Mouse (Mus musculus) neural tube, embryonic 11.5 days (tissue): Measurements from ENCODE around the gene Tent5b. TPM values are rescaled to one million over a fixed set of nuclear protein-coding genes. Genes with fewer than 3 reads are reported as not detected.
A peak's percentile ranks its signal among the peaks of the same experiment; 100 is the strongest.

Experiments
- ATAC-seq: fragments of 200-750 bp; cut with Nextera tagmentation; 2 replicates; pipeline ENCODE4 v1.8.0; 2017; ENCODE audit warnings: moderate number of reproducible peaks, mild to moderate bottlenecking, moderate TSS enrichment, moderate library complexity; ENCODE audit not compliant: insufficient read depth, low FRiP score, low TSS enrichment
- DNase-seq: peaks from one replicate; pipeline ENCODE4 v3.0.0-alpha.2; 2015; ENCODE audit warnings: low spot score
- H3K27ac ChIP-seq: fragments of 300-500 bp; sonication (generic); 2 replicates; pipeline ENCODE4 v1.5.1; 2014; ENCODE audit warnings: low read depth, mild to moderate bottlenecking, low read length
- H3K27me3 ChIP-seq: fragments of 300-500 bp; sonication (generic); 2 replicates; pipeline ENCODE4 v1.6.1; 2014; ENCODE audit warnings: mild to moderate bottlenecking, low read length, mixed read lengths; ENCODE audit not compliant: control insufficient read depth, insufficient read depth
- H3K36me3 ChIP-seq: fragments of 300-500 bp; sonication (generic); 2 replicates; pipeline ENCODE4 v1.6.1; 2014; ENCODE audit warnings: mild to moderate bottlenecking, low read length, moderate library complexity, mixed read lengths; ENCODE audit not compliant: control insufficient read depth, insufficient read depth
- H3K4me1 ChIP-seq: fragments of 300-500 bp; sonication (generic); 2 replicates; pipeline ENCODE4 v1.6.1; 2014; ENCODE audit warnings: low read length, mixed read lengths; ENCODE audit not compliant: control insufficient read depth, insufficient read depth
- H3K4me2 ChIP-seq: fragments of 300-500 bp; sonication (generic); 2 replicates; pipeline ENCODE4 v1.6.1; 2014; ENCODE audit warnings: low read depth, mild to moderate bottlenecking, moderate library complexity
- H3K4me3 ChIP-seq: fragments of 300-500 bp; sonication (generic); 2 replicates; pipeline ENCODE4 v1.5.1; 2014; ENCODE audit warnings: low read depth, low read length
- H3K9ac ChIP-seq: fragments of 300-500 bp; sonication (generic); 2 replicates; pipeline ENCODE4 v1.6.1; 2014; ENCODE audit warnings: mild to moderate bottlenecking, low read length
- H3K9me3 ChIP-seq: fragments of 300-500 bp; sonication (generic); 2 replicates; pipeline ENCODE4 v1.6.1; 2016; ENCODE audit warnings: low read length; ENCODE audit not compliant: control insufficient read depth
- WGBS: fragments of 180-500 bp; shearing (Covaris S2); extraction: QIAGEN DNeasy Blood & Tissue Kit; methylation state at CpG from one replicate; pipeline ENCODE4 v1.1.7; 2014; 5-methylcytosine and 5-hydroxymethylcytosine counted together
- polyA plus RNA-seq: library from polyadenylated mRNA; unstranded; fragments of >200 nt; fragmentation: Nextera tagmentation; extraction: Ambion mirVana; gene quantifications from 2 replicates; pipeline ENCODE4 v1.2.1, GENCODE M21; 2014

Tent5b gene
- polyA plus RNA-seq, 1 experiment from 2014 or later = 0.38 TPM

DNA sequence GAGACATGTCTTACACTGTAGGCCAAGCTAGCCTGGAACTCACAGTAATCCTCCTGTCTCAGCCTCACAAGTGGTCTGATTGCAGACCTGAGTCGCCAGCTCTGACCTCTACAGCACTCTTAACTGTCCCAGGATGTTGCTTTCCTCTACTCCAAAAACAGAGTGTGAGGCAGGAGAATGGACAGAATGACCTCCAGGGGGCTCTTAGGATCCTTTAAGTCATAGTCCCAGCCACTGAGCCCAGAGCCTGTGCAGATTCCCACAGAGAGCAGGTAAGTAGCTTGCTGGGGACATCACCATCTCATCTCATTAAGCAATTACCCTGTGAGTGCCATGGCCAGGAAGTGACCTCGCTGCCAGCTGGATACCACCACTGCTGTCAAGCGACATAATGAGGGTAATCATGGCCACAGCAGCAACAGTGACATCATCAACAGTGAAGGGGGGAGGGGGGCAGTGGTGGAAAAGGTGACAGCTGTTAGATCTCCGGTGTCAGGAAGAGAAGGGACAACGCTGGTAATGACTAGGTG, 19.1 kb upstream of the Tent5b start:
- no peak for ATAC-seq
- Histone ChIP-seq H3K9me3 (no peaks in the 10 kb centered on the region), H3K4me1 (no peaks in the 10 kb centered on the region), H3K4me2 (no peak overlapping the region), H3K27ac (no peak overlapping the region), H3K4me3 (no peak overlapping the region), H3K36me3 (no peaks in the 10 kb centered on the region), H3K9ac (no peak overlapping the region), H3K27me3 (no peaks in the 10 kb centered on the region)
- no peak for DNase-seq
- 34% methylated on average over 5 of the region's 5 CpGs for WGBS

DNA sequence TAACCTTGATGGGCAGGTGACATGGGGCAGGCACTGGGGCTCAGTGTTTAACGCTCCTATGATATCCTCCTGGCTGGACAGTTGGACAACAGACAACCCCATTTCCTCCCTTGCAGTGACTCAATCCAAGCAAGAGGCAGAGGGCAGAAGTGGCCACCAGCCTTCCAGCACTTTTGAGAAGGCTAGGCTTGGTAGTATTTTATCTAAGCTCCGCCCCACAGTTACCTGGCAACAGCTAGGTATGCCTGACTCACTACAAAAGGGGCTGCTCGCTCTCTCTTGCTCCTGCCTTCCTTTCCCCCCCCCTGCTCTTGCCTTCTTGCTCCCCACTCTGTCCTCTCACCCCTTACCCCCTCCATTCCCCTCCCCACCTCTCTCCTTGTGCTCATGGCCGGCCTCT, 18.6 kb upstream of the Tent5b start:
- H3K4me3 ChIP-seq = no peak overlapping the region

DNA sequence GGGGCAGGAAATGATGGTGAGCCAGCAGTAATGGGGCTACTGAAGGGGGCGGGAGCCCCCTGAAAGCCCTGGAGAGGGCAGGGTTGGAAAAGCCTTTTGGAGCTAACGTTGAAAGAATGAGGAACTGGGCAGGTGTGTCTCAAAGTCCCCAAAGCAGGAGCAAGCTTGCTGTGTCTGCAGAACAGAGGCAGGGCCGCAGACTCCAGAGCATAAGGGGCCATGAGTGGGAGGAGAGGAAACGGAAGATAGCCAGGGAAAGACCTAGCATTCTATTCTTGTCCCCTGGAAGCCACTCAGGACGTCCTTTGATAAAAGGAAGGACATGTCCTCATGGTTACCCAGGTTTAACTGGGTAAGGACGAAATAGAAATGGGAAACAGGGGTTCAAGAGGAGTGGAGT, 16.7 kb upstream of the Tent5b start:
- no peaks in the 10 kb centered on the region for H3K9me3 ChIP-seq
- H3K36me3 ChIP-seq = no peaks in the 10 kb centered on the region
- H3K4me2 ChIP-seq = no peak overlapping the region
- no peak overlapping the region for H3K9ac ChIP-seq
- 65% methylated on average over 6 of the region's 6 CpGs for WGBS
- no peak overlapping the region for H3K27ac ChIP-seq
- no peaks in the 10 kb centered on the region for H3K4me1 ChIP-seq
- H3K27me3 ChIP-seq = no peaks in the 10 kb centered on the region
- DNase-seq (no peak), ATAC-seq (no peak)
- H3K4me3 ChIP-seq = no peak overlapping the region

More for the DNA sequence above, 18.6 kb upstream of the Tent5b start:
- no peak for DNase-seq
- no peak overlapping the region for H3K9ac ChIP-seq
- H3K36me3 ChIP-seq = no peaks in the 10 kb centered on the region
- no peak overlapping the region for H3K27ac ChIP-seq
- H3K27me3 ChIP-seq = no peaks in the 10 kb centered on the region
- H3K4me2 ChIP-seq = no peak overlapping the region
- no peak for ATAC-seq
- WGBS = 78% methylated on average over 4 of the region's 4 CpGs
- H3K9me3 ChIP-seq = no peaks in the 10 kb centered on the region
- no peaks in the 10 kb centered on the region for H3K4me1 ChIP-seq

DNA sequence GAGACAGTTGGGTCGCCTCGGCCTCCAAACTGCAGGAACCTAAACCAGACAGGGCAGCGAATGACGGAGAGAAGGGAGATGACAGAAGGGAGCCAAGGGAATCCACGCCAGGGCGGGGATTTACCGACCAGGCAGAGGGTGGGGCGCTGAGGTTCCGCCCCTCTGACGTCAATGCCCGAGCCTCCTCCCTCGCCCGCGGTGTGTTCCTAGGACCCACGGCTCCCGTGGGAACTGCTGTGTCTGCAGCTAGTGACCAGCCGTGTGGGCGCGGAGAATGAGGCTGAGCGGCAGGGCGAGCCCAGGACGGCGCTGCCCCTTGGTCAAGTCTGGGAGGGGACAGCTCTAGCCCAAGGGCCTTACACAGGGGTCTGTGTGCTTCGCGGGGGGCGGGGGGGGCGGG, 11.9 kb upstream of the Tent5b start:
- Histone ChIP-seq H3K9me3 (no peaks in the 10 kb centered on the region), H3K36me3 (no peaks in the 10 kb centered on the region), H3K4me1 (no peaks in the 10 kb centered on the region), H3K4me2 (peak overlapping the region; percentile 83), H3K4me3 (peak overlapping the region; percentile 41), H3K27me3 (peaks cover 3% of the 10 kb centered on the region; the same call in 1 of the 2 replicates), H3K9ac (peak overlapping the region; percentile 3; the same call in 1 of the 2 replicates), H3K27ac (no peak overlapping the region)
- ATAC-seq = peak; percentile 41; the same call in 1 of the 2 replicates
- DNase-seq = peak; percentile 79
- WGBS = 0% methylated on average over 26 of the region's 27 CpGs

DNA sequence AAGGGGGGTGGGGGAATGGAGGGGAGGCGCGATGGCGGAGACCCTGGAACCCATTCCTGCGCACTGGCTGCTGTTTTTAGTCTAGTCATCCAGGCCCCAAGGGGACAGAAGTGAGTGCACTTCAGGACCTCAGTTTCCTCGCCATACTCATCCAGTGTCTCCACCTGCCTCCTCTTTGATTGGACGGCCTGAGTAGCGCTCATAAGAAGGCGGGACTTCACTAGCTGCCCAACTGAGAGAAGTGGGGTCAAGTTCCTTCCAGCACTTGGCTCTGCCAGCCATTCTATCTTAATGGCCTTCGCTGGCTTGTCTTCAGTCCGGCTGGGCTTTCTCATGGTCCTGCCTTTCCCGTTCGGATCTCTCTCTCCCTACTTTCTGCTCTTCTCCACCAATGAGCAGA, 10.8 kb upstream of the Tent5b start:
- 13% methylated on average over 12 of the region's 12 CpGs for WGBS
- no peak overlapping the region for H3K4me2 ChIP-seq
- H3K27ac ChIP-seq = no peak overlapping the region
- no peaks in the 10 kb centered on the region for H3K9me3 ChIP-seq
- H3K27me3 ChIP-seq = peaks cover 3% of the 10 kb centered on the region; the same call in 1 of the 2 replicates
- ATAC-seq = no peak
- no peak overlapping the region for H3K4me3 ChIP-seq
- no peaks in the 10 kb centered on the region for H3K4me1 ChIP-seq
- H3K36me3 ChIP-seq = no peaks in the 10 kb centered on the region
- no peak overlapping the region for H3K9ac ChIP-seq
- DNase-seq = no peak

DNA sequence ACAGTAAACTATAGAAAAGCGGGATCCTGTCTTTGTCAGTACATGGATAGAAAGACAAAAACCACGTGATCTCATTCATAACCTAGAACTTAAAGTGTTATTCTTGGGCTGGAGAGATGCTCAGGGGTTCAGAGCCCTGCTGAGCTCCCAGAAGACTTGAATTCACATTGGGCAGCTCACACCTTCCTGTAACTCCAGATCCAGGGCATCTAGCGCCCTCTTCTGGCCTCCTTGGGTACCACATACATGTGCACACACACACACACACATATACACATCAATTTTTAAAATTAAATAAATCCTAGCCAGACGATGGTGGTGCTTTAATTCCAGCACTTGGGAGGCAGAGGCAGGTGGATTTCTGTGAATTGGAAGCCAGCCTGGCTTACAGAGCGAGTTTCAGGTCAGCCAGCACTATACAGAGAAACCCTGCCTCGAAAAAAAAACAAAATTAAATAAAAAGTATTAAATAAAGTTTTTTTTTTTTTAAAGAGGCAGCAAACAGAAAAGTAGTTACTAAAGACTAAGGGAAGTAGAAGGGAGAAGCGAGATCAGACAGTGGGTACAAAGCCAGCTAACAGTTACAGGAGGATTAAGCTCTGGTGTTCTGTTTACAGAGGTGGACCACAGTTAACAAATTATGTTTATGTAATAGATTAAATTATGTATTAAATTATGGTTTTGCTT, 8.7 kb upstream of the Tent5b start:
- no peak overlapping the region for H3K4me2 ChIP-seq
- H3K27ac ChIP-seq = no peak overlapping the region
- no peaks in the 10 kb centered on the region for H3K36me3 ChIP-seq
- no peak for ATAC-seq
- no peak overlapping the region for H3K4me3 ChIP-seq
- no peaks in the 10 kb centered on the region for H3K4me1 ChIP-seq
- peaks cover 3% of the 10 kb centered on the region; the same call in 1 of the 2 replicates for H3K27me3 ChIP-seq
- no peaks in the 10 kb centered on the region for H3K9me3 ChIP-seq
- no peak overlapping the region for H3K9ac ChIP-seq
- DNase-seq = no peak
- WGBS = 81% methylated on average over 7 of the region's 7 CpGs

DNA sequence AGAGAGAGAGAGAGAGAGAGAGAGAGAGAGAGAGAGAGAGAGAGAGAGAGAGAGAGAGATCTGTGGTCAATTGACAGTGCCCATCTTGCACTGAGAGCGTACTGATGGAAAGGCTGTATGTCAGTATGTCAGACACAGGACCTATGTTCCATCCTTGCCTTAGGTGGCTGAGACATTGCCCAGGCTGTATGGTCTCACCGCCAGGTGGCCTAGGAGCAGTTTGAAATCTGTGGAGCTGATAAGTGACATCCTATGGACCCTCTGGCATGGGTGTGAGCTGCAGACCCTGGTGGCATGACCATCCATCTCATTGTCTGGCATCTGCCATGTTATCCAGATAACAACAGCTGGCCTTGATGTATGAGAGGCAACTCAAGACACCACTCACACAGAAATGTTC, 6.1 kb upstream of the Tent5b start:
- no peak overlapping the region for H3K9ac ChIP-seq
- H3K4me3 ChIP-seq = no peak overlapping the region
- DNase-seq (no peak), ATAC-seq (no peak)
- no peaks in the 10 kb centered on the region for H3K36me3 ChIP-seq
- peaks cover 7% of the 10 kb centered on the region for H3K27me3 ChIP-seq
- WGBS = 70% methylated on average over 2 of the region's 2 CpGs
- no peak overlapping the region for H3K27ac ChIP-seq
- no peaks in the 10 kb centered on the region for H3K9me3 ChIP-seq
- H3K4me1 ChIP-seq = no peaks in the 10 kb centered on the region
- H3K4me2 ChIP-seq = no peak overlapping the region

DNA sequence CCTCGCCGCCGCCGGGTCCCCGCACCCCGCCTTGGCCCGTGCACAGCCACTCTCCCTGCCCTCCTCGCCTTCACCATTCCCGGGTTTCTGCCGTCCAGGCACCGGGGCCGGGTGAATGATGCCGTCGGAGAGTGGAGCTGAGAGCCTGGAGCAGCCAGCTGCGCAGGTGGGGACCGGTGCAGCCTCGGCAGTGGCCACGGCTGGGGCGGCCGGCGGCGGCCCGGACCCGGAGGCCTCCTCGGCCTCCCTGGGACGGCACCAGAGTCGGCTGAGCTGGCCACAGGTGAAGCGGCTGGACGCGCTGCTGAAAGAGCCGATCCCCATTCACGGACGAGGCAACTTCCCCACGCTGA, 229 bp downstream of the Tent5b start:
- no peak overlapping the region for H3K9ac ChIP-seq
- 3% methylated on average over 33 of the region's 34 CpGs for WGBS

DNA sequence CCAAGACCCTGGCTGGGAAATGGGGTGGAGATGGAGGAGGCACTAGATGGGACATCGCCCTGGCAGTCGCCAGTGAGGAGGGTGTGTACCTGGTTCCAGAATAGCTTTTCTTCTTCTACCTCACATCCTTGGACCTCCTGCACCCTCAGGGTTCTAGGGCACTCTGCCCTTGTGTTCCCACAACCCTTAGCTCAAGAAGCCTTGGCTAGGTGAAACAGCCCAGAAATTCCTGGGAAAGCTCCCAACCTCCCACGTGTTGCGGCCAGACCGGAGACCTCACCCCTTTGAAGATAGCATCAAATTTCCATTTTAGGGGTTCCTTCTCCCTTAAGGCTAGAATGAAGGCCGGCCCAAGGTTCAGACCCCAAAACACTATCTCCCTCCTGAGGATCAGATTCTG, 822 bp downstream of the Tent5b start:
- DNase-seq = no peak
- 36% methylated on average over 6 of the region's 6 CpGs for WGBS
- H3K4me2 ChIP-seq = no peak overlapping the region
- no peaks in the 10 kb centered on the region for H3K9me3 ChIP-seq
- H3K4me1 ChIP-seq = peaks cover 2% of the 10 kb centered on the region; the same call in 1 of the 2 replicates
- H3K27me3 ChIP-seq = peaks cover 23% of the 10 kb centered on the region
- H3K4me3 ChIP-seq = no peak overlapping the region
- no peak for ATAC-seq
- H3K36me3 ChIP-seq = no peaks in the 10 kb centered on the region
- no peak overlapping the region for H3K9ac ChIP-seq
- H3K27ac ChIP-seq = no peak overlapping the region

More for the DNA sequence above, 229 bp downstream of the Tent5b start:
- Histone ChIP-seq H3K36me3 (no peaks in the 10 kb centered on the region), H3K27ac (no peak overlapping the region), H3K4me2 (peak overlapping the region; percentile 47), H3K4me1 (peaks cover 2% of the 10 kb centered on the region; the same call in 1 of the 2 replicates), H3K4me3 (peak overlapping the region; percentile 33), H3K27me3 (peaks cover 23% of the 10 kb centered on the region), H3K9me3 (no peaks in the 10 kb centered on the region)
- DNase-seq = no peak
- ATAC-seq = no peak
